Mouse (Mus musculus) lung, postnatal 36 days (tissue): ENCODE results near the gene Pacsin1.

Experiments used
- DNase-seq: peaks from one replicate; pipeline ENCODE4 v3.0.0; 2022; ENCODE audit warnings: mixed read lengths

Pacsin1 gene

DNA sequence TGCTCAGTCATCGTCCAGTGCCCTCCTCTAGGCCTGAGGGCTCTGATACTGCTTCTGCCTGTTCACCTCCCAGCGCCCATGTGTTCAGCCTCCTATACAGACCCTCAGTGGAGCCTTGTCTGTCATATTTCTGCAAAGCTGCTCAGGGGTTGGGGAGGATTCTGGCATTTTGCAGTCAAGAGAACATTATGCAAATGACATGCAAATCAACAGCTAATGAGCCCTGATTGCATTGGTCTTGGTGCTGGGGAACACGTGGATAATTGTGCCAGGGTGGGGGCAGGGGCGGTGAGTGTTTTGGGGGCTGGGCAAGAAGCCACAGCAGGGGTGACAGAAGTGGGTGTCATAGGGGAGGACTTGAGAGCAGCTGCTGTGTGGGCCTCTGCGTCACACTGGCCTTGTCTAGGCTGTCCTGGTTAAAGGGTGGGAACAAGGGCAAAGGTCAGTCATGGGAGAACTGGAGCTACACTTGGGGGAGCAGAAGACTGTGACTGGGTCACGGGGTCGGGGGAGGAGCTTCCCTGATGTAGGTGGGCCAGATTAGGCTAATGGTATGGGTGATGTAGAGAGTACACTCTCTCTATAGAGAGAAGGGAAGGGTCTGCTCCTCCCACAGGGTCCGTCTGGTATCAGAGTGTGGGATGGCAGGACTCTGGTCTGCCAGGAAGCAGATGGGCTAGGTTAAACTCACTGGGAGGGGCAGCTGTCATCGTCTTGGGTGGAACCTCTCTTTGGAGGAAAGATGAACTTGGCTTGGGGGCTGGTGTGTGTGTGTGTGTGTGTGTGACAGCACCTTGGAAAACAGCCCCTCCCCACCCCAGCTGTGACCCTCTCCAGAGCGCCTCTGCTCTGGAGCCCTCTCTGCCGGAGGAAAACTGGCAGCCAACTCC is 23.9 kb downstream of the Pacsin1 start:
- DNase-seq = no peak

- peak; percentile 10 for DNase-seq
These were observed 29.7 kb downstream of the Pacsin1 start for GRCm38 (mm10) chr17:27684886-27685549.

- no peak for DNase-seq
These were observed 30.2 kb downstream of the Pacsin1 start for GRCm38 (mm10) chr17:27685550-27685913.

DNA sequence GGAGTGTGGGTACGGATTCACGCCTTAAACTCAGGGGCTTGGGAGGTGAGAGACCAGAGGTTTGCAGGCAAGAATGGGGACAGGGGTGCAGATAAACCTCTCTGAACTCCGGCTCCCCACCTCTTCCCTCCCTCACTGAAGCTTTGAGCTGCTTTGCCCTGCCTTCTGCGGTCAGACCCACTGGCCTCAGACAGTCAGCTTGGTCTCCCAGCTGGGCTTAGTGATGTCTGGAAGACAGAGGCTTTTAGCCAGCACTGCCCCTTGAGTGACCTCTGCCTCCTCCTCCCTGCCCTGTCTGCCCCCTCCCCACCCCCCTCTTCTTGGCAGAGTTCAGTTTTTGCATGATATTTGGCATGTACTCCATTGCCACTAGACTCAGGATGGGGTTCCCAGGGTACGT is 31.1 kb downstream of the Pacsin1 start:
- no peak for DNase-seq

- no peak for DNase-seq
These were observed 35.8 kb downstream of the Pacsin1 start for GRCm38 (mm10) chr17:27690993-27691693.

DNA sequence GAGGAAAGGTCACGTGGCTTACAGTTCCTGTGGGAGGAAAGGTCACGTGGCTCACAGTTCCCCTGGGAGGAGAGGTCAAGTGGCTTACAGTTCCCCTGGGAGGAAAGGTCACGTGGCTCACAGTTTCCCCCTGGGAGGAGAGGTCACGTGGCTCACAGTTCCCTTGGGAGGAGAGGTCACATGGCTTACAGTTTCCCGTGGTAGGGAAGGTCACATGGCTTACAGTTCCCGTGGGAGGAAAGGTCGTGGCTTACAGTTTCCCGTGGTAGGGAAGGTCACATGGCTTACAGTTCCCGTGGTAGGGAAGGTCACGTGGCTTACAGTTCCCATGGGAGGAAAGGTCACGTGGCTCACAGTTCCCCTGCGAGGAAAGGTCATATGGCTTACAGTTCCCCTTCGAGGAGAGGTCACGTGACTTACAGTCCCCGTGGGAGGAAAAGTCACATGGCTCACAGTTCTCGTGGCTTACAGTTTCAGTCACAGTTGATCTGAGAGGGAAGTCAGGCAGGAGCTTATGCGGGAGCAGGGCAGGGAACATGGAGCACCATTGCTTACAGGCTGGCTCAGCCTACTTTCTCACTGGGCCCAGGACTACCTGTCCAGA is 44.4 kb downstream of the Pacsin1 start:
- no peak for DNase-seq

- no peak for DNase-seq
These were observed 45.5 kb downstream of the Pacsin1 start for GRCm38 (mm10) chr17:27700812-27701211.

DNA sequence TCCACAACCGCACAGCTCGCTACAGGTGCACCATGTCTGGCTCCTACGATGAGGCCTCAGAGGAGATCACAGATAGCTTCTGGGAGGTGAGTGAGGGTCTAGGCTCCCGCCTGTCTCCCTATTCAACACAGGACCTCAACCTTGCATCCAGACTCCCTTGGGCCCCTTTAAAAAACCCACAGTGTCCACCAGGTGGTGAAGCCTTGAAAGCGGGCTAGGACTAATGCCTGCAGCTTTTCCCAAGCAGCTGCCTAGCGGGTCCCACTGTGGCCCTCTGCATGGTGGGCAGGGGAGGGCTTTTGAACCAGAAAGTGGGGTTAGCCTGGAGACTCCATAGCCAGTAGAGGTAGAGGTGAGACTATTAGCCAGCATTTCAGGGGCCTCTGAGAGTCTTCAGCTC is 46.5 kb downstream of the Pacsin1 start:
- no peak for DNase-seq

- peak; percentile 62 for DNase-seq
These were observed 47.2 kb downstream of the Pacsin1 start for GRCm38 (mm10) chr17:27702518-27702917.

DNA sequence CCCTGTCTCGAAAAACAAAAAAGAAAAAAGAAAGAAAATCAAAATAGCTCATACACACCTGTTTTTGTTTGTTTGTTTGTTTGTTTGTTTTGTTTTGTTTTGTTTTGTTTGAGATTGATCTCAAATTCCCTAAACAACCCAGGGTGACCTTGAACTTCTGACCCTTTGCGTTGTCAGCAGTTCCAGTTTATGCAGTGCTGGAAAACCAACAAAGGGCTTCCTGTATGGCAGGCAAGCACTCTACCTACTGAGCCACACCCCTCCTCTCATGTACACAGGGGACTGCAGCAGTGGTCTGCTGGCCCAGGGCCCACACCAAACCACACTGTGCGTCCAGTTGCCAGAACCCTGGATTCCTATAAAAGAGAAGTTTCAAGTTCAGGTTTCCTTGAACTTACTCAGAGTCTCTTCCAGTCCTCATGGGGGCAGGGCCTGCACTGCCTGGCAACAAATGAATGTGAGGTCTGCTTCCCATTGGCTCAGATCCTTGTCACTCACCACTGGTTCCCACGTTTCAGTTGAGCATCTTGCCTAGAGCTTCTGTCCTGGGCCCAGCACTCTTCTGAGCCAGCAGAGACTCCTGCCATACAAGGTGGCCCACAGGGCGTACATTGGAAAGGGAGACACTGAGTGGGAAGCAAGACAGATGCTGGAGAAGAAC is 48.8 kb downstream of the Pacsin1 start:
- peak; percentile 31 for DNase-seq

GRCm38 (mm10) chr17:27705661-27706060 is 50.4 kb downstream of the Pacsin1 start:
- DNase-seq = no peak

DNA sequence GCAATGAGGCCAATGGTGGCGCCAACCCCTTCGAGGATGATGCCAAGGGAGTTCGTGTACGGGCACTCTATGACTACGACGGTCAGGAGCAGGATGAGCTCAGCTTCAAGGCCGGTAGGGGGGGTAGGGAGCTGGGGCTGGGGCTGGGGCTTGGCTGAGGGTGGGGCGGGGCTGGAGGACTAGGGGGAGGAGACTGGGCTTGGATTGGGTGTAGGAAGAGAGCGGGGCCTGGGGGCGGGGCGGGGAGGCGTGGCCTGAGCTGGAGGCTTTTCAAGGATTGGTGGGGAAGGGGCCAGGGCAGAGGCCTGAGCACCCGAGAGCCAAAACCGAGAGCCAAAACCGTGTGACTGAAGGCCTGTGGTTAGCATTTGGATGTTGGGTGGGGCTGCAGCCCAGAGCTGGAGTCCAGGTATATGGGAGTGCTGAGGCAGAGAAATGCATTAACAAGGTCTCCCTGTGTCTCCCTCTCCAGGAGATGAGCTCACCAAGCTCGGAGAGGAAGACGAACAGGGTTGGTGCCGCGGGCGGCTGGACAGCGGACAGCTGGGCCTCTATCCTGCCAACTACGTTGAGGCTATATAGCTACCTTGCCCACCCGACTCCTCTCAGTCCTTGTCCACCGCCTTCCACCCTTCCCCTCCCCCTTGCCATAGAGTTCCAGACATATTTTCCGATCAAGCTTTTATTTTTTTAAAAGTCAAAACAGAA is 52.8 kb downstream of the Pacsin1 start:
- DNase-seq = peak; percentile 78

DNA sequence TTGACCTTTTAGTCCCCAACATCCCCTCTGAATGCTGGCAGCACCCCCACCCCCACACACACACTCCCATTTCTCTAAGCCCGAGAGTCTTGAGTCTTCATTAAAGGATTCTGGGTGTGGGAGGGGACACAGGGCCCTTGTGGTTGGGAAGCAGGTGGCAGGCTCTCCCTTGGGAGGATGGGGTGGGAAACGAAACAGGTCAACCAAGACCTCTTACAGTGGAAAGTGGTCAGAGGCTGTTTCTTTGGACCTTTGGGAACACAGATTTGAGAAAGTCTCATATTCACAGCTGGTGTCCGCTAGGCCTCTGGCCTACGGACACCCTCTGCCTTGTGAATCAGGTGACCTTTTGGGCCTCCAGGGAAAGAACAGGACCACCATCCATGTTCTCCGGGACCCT is 54.3 kb downstream of the Pacsin1 start:
- no peak for DNase-seq

DNA sequence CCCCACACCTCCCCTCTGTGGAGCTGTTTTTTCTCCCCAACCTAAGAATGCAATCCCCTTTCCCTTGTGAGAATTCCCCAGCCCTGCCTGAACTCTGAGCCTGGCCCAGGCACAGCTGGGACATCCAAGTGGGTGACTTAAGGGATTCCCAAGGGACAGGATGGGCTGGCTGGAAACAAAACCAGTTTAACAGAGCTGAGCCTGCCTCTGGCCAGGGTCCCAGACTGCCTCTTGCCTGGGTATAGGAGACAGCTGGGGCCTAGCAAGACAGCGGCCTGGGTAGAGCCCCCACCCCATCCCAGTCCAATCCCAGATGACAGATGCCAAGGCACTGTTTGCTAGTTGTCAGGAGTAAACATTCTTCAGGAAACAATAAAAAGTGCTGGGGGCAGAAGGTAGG is 57.5 kb downstream of the Pacsin1 start:
- DNase-seq = peak; percentile 44

DNA sequence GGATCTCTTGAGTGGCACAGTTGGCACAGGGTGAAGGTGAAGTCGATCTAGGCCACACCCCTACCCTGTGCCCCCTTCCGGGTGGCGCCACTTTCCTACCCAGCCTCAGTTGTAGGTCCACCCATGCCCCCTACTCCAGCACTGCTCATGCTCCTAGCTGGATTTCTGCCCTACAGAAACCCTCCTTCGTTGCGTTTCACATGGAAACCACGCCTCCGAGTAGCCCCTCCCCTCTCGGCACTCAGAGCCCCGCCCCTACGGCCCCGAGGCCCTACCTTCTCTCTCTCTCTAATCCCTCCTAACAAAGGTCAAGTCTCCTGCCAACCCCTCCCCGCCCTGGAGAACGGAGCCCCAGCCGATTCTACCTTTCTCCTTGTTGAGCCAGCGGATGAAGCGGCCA is 61.5 kb downstream of the Pacsin1 start:
- DNase-seq = peak; percentile 59

DNA sequence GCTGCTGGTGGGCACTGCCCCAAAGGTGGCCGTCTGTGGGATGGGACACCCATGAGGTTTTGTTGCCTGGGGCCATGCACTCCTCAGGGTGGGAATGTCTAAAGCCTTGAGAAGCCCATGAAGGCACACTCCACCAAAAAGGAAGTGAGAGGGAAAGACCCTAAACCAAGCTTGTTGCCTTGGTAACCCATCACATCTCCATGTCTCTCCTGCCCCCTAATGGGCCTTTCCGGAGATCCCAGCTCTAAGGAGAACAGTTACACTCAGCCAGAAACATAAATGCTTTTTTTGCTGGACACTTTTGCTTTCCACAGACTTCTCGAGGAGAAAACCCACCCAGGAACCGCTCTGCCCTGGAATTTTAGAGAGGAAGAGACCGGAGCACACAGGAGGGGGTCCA is 62.9 kb downstream of the Pacsin1 start:
- DNase-seq = peak; percentile 25

DNA sequence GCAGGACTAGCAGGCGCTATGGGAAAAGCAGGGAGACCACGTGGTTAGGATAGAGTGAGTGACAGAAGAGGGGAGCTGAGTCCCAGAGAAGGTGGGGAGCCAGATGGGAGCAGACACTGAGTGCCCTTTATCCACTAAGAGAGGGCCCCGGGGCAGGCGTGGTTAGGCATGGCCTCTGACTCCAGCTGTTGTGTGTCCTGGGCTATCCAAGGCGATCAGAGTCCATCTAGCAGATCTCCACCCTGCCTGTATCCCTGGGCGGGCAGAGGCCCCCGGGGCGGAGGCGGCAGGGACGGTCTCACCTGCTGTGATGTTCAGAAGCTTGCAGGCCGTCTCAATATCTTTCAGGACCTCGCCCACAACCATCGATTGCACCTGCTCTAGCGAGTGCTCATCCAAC is 64.4 kb downstream of the Pacsin1 start:
- no peak for DNase-seq

DNA sequence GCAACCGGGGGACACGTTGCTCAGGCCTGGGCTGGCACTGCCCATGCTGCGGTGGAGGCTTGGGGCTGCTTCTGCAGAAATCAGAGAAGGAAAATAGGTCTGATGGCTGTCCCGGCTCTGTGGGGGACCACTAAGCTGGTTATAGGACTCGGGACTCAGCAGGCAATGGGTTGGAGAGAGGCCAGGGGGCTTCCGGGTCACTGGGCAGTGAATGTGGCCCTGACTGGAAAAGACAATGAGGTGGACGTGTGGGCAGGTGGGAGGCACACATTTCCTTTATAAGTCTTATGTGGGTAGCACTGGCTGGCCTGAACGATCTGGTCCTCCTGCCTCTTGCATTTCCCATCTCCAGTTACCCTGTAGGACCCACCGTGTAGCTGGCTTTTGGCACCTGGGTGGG is 65.0 kb downstream of the Pacsin1 start:
- no peak for DNase-seq

- DNase-seq = no peak
These were observed 65.9 kb downstream of the Pacsin1 start for GRCm38 (mm10) chr17:27721125-27721664.

GRCm38 (mm10) chr17:27724327-27724726 is 69.0 kb downstream of the Pacsin1 start:
- no peak for DNase-seq

DNA sequence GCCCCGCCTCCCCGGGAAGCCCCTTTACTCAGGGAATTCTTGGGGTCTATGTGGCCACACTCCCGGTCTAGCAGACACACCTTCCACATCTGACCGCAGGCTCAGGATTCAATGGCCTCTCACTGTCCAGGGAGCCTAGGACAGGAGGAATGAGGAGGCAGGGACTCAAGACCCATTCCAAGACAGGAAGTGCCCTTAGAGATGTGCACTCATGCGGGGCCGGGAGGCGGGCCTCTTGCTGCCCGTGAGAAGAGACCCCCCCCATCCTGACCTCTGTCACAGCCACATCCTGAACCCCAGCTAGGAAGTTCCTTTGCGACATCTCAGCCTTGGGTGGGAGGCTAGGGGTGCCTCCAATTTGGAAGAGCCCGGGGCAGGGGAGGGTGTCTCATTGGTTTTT is 69.7 kb downstream of the Pacsin1 start:
- no peak for DNase-seq

GRCm38 (mm10) chr17:27725412-27725811 is 70.1 kb downstream of the Pacsin1 start:
- no peak for DNase-seq
